Mouse (Mus musculus): Measurements from ENCODE around the gene Svs4. TPM values are rescaled to one million over a fixed set of nuclear protein-coding genes. Genes with fewer than 3 reads are reported as not detected.
"Not testable (repeated sequence)": the region's sequence is repeated elsewhere in the genome, so short reads cannot be mapped to it uniquely, and the experiment has no call there.

Gene Svs4
- not detected in 2 replicates for polyA plus RNA-seq (2014; fragmentation: Nextera tagmentation; extraction: Ambion mirVana)

DNA sequence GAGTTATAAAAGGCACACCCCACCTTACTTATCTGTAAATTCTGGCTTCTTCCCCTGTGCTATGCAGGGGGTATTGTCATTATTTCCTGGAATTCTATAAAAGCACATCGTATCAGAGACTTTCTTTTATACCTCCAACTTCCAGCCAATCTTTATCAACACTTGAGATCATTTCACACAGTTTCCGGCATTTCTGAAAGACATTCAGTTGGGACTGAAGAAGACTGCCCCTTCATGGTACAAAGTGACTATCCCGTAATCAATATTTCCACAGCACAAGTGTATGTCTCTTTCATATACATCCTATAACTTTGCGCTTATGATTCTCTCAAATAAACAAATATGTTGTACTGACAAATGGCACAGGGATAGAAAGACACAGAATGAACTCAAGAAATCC is at the start of gene Svs4:
TSS of gene Svs4 (minus strand) at position 101 of the 400 bp plus-strand sequence.
- H3K27me3 ChIP-seq (replicated peaks; ENCODE audit: control insufficient read depth, insufficient read depth, low read length) = no peaks in the 10 kb centered on the region
- H3K9me3 ChIP-seq (ENCODE audit: control insufficient read depth, low read length) = no peaks in the 10 kb centered on the region
- no peak within 1 kb of the TSS for H3K4me2 ChIP-seq (ENCODE audit: low read depth, low read length)
- 90% methylated on average over 4 of the region's 4 CpGs for WGBS
- H3K36me3 ChIP-seq (ENCODE audit: control insufficient read depth, insufficient read depth, low read length) = no peaks in the 10 kb centered on the region
- H3K9ac ChIP-seq (ENCODE audit: low read depth, low read length) = no peak within 1 kb of the TSS
- DNase-seq (ENCODE audit: low spot score) (no peak), ATAC-seq (ENCODE audit: low read depth) (no peak)
- H3K4me3 ChIP-seq (ENCODE audit: low read depth, low read length) = no peak within 1 kb of the TSS
- no peak within 1 kb of the TSS for H3K27ac ChIP-seq (replicated peaks; ENCODE audit: low read depth, low read length)
- H3K4me1 ChIP-seq (ENCODE audit: control insufficient read depth, insufficient read depth, low read length) = no peaks in the 10 kb centered on the region

GRCm38 (mm10) chr2:164320983-164321382 is 42.7 kb upstream of the Svs4 start:
- DNase-seq (ENCODE audit: low spot score) = no peak
- H3K4me3 ChIP-seq (ENCODE audit: low read depth, low read length) = no peak overlapping the region
- H3K36me3 ChIP-seq (ENCODE audit: control insufficient read depth, insufficient read depth, low read length) = no peaks in the 10 kb centered on the region
- H3K27me3 ChIP-seq (replicated peaks; ENCODE audit: control insufficient read depth, insufficient read depth, low read length) = no peaks in the 10 kb centered on the region
- H3K9me3 ChIP-seq (ENCODE audit: control insufficient read depth, low read length) = no peaks in the 10 kb centered on the region
- no peak for ATAC-seq (ENCODE audit: low read depth)
- no peak overlapping the region for H3K4me2 ChIP-seq (ENCODE audit: low read depth, low read length)
- no peaks in the 10 kb centered on the region for H3K4me1 ChIP-seq (ENCODE audit: control insufficient read depth, insufficient read depth, low read length)
- 92% methylated on average over 6 of the region's 6 CpGs for WGBS
- no peak overlapping the region for H3K27ac ChIP-seq (replicated peaks; ENCODE audit: low read depth, low read length)
- H3K9ac ChIP-seq (ENCODE audit: low read depth, low read length) = no peak overlapping the region

GRCm38 (mm10) chr2:164316451-164316850 is 38.2 kb upstream of the Svs4 start, which contains the start of gene Svs6:
TSS of gene Svs6 (plus strand) at chr2:164316751.
- not testable (repeated sequence) for DNase-seq (ENCODE audit: low spot score); H3K36me3 ChIP-seq (ENCODE audit: control insufficient read depth, insufficient read depth, low read length); H3K27ac ChIP-seq (replicated peaks; ENCODE audit: low read depth, low read length); H3K4me1 ChIP-seq (ENCODE audit: control insufficient read depth, insufficient read depth, low read length); H3K4me3 ChIP-seq (ENCODE audit: low read depth, low read length); H3K9ac ChIP-seq (ENCODE audit: low read depth, low read length); H3K27me3 ChIP-seq (replicated peaks; ENCODE audit: control insufficient read depth, insufficient read depth, low read length); H3K4me2 ChIP-seq (ENCODE audit: low read depth, low read length); H3K9me3 ChIP-seq (ENCODE audit: control insufficient read depth, low read length); ATAC-seq (ENCODE audit: low read depth)
- 87% methylated on average over 1 of the region's 1 CpGs for WGBS

DNA sequence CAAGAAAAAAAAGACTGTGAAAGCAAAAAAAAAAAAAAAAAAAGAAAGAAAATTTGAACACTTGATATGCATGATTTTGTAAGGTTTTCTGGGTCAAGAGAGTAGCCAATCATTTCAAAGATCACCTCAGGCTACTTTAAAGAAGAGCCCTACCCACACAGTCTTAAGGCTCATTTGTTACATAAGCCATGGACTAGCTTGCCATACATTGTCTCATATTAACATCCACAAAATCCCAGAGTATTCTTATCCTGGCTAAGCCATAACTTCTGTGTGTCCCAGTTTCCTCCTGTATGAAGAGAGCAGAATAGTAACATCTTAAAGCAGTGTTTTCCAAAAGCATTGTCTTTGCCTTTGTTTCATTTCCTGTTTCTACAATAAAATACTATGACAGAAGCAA is 37.2 kb upstream of the Svs4 start:
- not testable (repeated sequence) for H3K9me3 ChIP-seq (ENCODE audit: control insufficient read depth, low read length); H3K9ac ChIP-seq (ENCODE audit: low read depth, low read length)

DNA sequence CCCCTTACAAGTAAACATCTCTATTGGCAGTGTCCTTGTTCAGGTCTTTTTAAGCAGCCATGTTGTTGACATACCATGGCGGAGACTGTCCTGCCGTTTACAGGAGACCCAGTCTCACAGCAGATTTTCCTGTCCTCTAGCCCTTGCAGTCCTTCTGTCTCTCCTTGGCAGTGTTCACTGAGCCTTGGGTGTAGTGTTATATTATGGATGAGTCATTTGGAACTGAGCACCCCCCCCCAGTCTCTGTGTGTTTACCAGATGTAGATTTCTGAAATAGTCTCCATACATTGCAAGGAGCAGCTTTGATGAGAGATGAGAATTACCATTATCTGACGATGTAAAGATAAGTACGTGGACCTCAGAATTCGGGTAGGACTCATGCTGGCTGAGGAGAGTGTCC is 34.3 kb upstream of the Svs4 start:
- WGBS = 83% methylated on average over 5 of the region's 5 CpGs
- Histone ChIP-seq H3K4me1 (ENCODE audit: control insufficient read depth, insufficient read depth, low read length) (no peaks in the 10 kb centered on the region), H3K4me2 (ENCODE audit: low read depth, low read length) (no peak overlapping the region), H3K36me3 (ENCODE audit: control insufficient read depth, insufficient read depth, low read length) (no peaks in the 10 kb centered on the region), H3K9ac (ENCODE audit: low read depth, low read length) (no peak overlapping the region), H3K27ac (replicated peaks; ENCODE audit: low read depth, low read length) (no peak overlapping the region), H3K9me3 (ENCODE audit: control insufficient read depth, low read length) (no peaks in the 10 kb centered on the region), H3K27me3 (replicated peaks; ENCODE audit: control insufficient read depth, insufficient read depth, low read length) (no peaks in the 10 kb centered on the region), H3K4me3 (ENCODE audit: low read depth, low read length) (no peak overlapping the region)
- DNase-seq (ENCODE audit: low spot score) = no peak
- ATAC-seq (ENCODE audit: low read depth) = no peak

More for the DNA sequence above, 37.2 kb upstream of the Svs4 start:
- H3K27me3 ChIP-seq (replicated peaks; ENCODE audit: control insufficient read depth, insufficient read depth, low read length); H3K36me3 ChIP-seq (ENCODE audit: control insufficient read depth, insufficient read depth, low read length); H3K4me3 ChIP-seq (ENCODE audit: low read depth, low read length); DNase-seq (ENCODE audit: low spot score); H3K27ac ChIP-seq (replicated peaks; ENCODE audit: low read depth, low read length); H3K4me1 ChIP-seq (ENCODE audit: control insufficient read depth, insufficient read depth, low read length); H3K4me2 ChIP-seq (ENCODE audit: low read depth, low read length); ATAC-seq (ENCODE audit: low read depth): not testable (repeated sequence)

DNA sequence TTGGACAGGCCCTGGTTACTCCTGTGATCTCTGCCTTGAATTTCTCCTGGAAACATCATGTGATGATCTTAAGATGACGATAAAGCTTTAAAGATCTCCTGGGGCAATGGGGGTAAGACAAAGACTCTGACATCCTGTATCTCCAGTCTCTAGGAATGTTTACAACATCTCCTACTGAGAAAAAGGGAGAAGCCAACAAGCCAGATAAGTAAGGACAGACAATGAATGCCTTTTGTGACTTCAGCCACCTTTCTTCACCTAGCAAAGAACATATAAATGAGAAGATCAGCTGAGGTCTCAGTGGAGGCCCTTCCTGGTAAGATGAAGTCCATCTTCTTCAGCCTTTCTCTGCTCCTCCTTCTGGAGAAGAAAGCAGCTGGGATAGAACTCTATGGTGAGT is 10.7 kb upstream of the Svs4 start, which contains the start of gene Svs3a:
TSS of gene Svs3a (plus strand) at position 301 of the 400 bp plus-strand sequence.
- not testable (repeated sequence) for H3K36me3 ChIP-seq (ENCODE audit: control insufficient read depth, insufficient read depth, low read length); ATAC-seq (ENCODE audit: low read depth); H3K9ac ChIP-seq (ENCODE audit: low read depth, low read length)

GRCm38 (mm10) chr2:164256540-164256939 is 21.7 kb downstream of the Svs4 start, which contains the start of gene Svs3b:
TSS of gene Svs3b (minus strand) at chr2:164256640.
- H3K9me3 ChIP-seq (ENCODE audit: control insufficient read depth, low read length); ATAC-seq (ENCODE audit: low read depth); H3K4me3 ChIP-seq (ENCODE audit: low read depth, low read length); H3K9ac ChIP-seq (ENCODE audit: low read depth, low read length); H3K4me2 ChIP-seq (ENCODE audit: low read depth, low read length); H3K27ac ChIP-seq (replicated peaks; ENCODE audit: low read depth, low read length); H3K27me3 ChIP-seq (replicated peaks; ENCODE audit: control insufficient read depth, insufficient read depth, low read length); H3K36me3 ChIP-seq (ENCODE audit: control insufficient read depth, insufficient read depth, low read length); DNase-seq (ENCODE audit: low spot score); H3K4me1 ChIP-seq (ENCODE audit: control insufficient read depth, insufficient read depth, low read length): not testable (repeated sequence)
- 69% methylated on average over 1 of the region's 1 CpGs for WGBS

More for the DNA sequence above, 10.7 kb upstream of the Svs4 start, which contains the start of gene Svs3a:
- not testable (repeated sequence) for H3K4me1 ChIP-seq (ENCODE audit: control insufficient read depth, insufficient read depth, low read length); H3K4me3 ChIP-seq (ENCODE audit: low read depth, low read length); H3K4me2 ChIP-seq (ENCODE audit: low read depth, low read length); H3K9me3 ChIP-seq (ENCODE audit: control insufficient read depth, low read length); H3K27me3 ChIP-seq (replicated peaks; ENCODE audit: control insufficient read depth, insufficient read depth, low read length); H3K27ac ChIP-seq (replicated peaks; ENCODE audit: low read depth, low read length); DNase-seq (ENCODE audit: low spot score)
- 76% methylated on average over 1 of the region's 1 CpGs for WGBS

DNA sequence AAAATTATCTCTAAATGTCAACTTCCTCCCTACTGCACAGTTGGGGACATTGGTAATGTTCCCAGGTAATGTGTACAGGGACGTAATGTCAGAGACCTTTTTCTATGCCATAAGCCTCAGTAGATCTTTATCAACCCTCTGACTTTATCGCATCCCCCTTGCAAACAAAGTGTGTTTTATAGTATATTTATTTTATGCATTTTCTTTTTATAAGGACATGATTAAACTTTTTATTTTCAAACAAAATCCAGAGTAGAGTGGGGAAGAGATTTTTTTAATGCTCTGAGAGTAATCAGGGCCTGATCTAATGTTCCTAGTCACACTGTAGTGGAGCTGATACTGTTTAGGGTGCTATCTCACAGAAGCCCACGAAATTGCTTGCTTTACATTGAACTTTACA is 39.9 kb downstream of the Svs4 start, which contains the start of gene Svs2:
TSS of gene Svs2 (minus strand) at position 101 of the 400 bp plus-strand sequence.
- Histone ChIP-seq H3K4me2 (ENCODE audit: low read depth, low read length) (no peak within 1 kb of the TSS), H3K36me3 (ENCODE audit: control insufficient read depth, insufficient read depth, low read length) (no peaks in the 10 kb centered on the region), H3K27ac (replicated peaks; ENCODE audit: low read depth, low read length) (no peak within 1 kb of the TSS), H3K4me3 (ENCODE audit: low read depth, low read length) (no peak within 1 kb of the TSS), H3K4me1 (ENCODE audit: control insufficient read depth, insufficient read depth, low read length) (no peaks in the 10 kb centered on the region), H3K9ac (ENCODE audit: low read depth, low read length) (no peak within 1 kb of the TSS), H3K9me3 (ENCODE audit: control insufficient read depth, low read length) (no peaks in the 10 kb centered on the region), H3K27me3 (replicated peaks; ENCODE audit: control insufficient read depth, insufficient read depth, low read length) (no peaks in the 10 kb centered on the region)
- WGBS = 82% methylated on average over 3 of the region's 3 CpGs
- DNase-seq (ENCODE audit: low spot score) (no peak), ATAC-seq (ENCODE audit: low read depth) (no peak)

GRCm38 (mm10) chr2:164232671-164233070 is 45.6 kb downstream of the Svs4 start:
- H3K9me3 ChIP-seq (ENCODE audit: control insufficient read depth, low read length) = no peaks in the 10 kb centered on the region
- H3K27ac ChIP-seq (replicated peaks; ENCODE audit: low read depth, low read length) = no peak overlapping the region
- no peak overlapping the region for H3K4me2 ChIP-seq (ENCODE audit: low read depth, low read length)
- H3K9ac ChIP-seq (ENCODE audit: low read depth, low read length) = no peak overlapping the region
- DNase-seq (ENCODE audit: low spot score) (no peak), ATAC-seq (ENCODE audit: low read depth) (no peak)
- H3K4me3 ChIP-seq (ENCODE audit: low read depth, low read length) = no peak overlapping the region
- no peaks in the 10 kb centered on the region for H3K4me1 ChIP-seq (ENCODE audit: control insufficient read depth, insufficient read depth, low read length)
- WGBS = 85% methylated on average over 8 of the region's 8 CpGs
- no peaks in the 10 kb centered on the region for H3K27me3 ChIP-seq (replicated peaks; ENCODE audit: control insufficient read depth, insufficient read depth, low read length)
- no peaks in the 10 kb centered on the region for H3K36me3 ChIP-seq (ENCODE audit: control insufficient read depth, insufficient read depth, low read length)

All from embryonic facial prominence, embryonic 14.5 days (tissue).